Mouse (Mus musculus) heart, embryonic 11.5 days (tissue): ENCODE results near the gene Galp. TPM values are rescaled to one million over a fixed set of nuclear protein-coding genes. Genes with fewer than 3 reads are reported as not detected.
"Not testable (repeated sequence)": the region's sequence is repeated elsewhere in the genome, so short reads cannot be mapped to it uniquely, and the experiment has no call there.

Experiments
- ATAC-seq: fragments of 200-750 bp; cut with Nextera tagmentation; replicated peaks from 2 replicates; pipeline ENCODE4 v1.8.0; 2017; ENCODE audit warnings: moderate library complexity; ENCODE audit not compliant: insufficient number of reproducible peaks, low FRiP score, low TSS enrichment
- H3K27ac ChIP-seq: fragments of 300-500 bp; sonication (generic); 2 replicates; pipeline ENCODE4 v1.5.1; 2014; ENCODE audit warnings: mild to moderate bottlenecking, low read depth, low read length
- H3K27me3 ChIP-seq: fragments of 300-500 bp; sonication (generic); 2 replicates; pipeline ENCODE4 v1.6.1; 2014; ENCODE audit warnings: mild to moderate bottlenecking, low read length, mixed read lengths; ENCODE audit not compliant: control insufficient read depth, insufficient read depth
- H3K36me3 ChIP-seq: fragments of 300-500 bp; sonication (generic); 2 replicates; pipeline ENCODE4 v1.6.1; 2014; ENCODE audit warnings: mild to moderate bottlenecking, low read length, moderate library complexity, mixed read lengths; ENCODE audit not compliant: control insufficient read depth, insufficient read depth
- H3K4me1 ChIP-seq: fragments of 300-500 bp; sonication (generic); 2 replicates; pipeline ENCODE4 v1.6.1; 2014; ENCODE audit warnings: low read length; ENCODE audit not compliant: control insufficient read depth, insufficient read depth
- H3K4me2 ChIP-seq: fragments of 300-500 bp; sonication (generic); 2 replicates; pipeline ENCODE4 v1.6.1; 2014; ENCODE audit warnings: mild to moderate bottlenecking, moderate library complexity
- H3K4me3 ChIP-seq: fragments of 300-500 bp; sonication (generic); 2 replicates; pipeline ENCODE4 v1.5.1; 2014; ENCODE audit warnings: low read depth, low read length
- H3K9ac ChIP-seq: fragments of 300-500 bp; sonication (generic); 2 replicates; pipeline ENCODE4 v1.6.1; 2014; ENCODE audit warnings: mild to moderate bottlenecking, low read depth, low read length, moderate library complexity
- H3K9me3 ChIP-seq: fragments of 300-500 bp; sonication (generic); replicated peaks from 2 replicates; pipeline ENCODE4 v1.6.1; 2016; ENCODE audit warnings: low read length; ENCODE audit not compliant: control insufficient read depth
- WGBS: fragments of 180-500 bp; shearing (Covaris S2); extraction: QIAGEN DNeasy Blood & Tissue Kit; methylation state at CpG from one replicate; pipeline ENCODE4 v1.1.7; 2014; ENCODE audit not compliant: insufficient replicate concordance; 5-methylcytosine and 5-hydroxymethylcytosine counted together
- polyA plus RNA-seq: library from polyadenylated mRNA; unstranded; fragments of >200 nt; fragmentation: Nextera tagmentation; extraction: Ambion mirVana; gene quantifications from 2 replicates; pipeline ENCODE4 v1.2.1, GENCODE M21; 2014

Galp gene
- polyA plus RNA-seq, 1 experiment from 2014 or later: not detected

GRCm38 (mm10) chr7:6171444-6172005, 25.4 kb upstream of the Galp start:
- H3K36me3 ChIP-seq: no peaks in the 10 kb centered on the region
- H3K4me2 ChIP-seq: peak overlapping the region; percentile 93
- H3K27ac ChIP-seq: peak overlapping the region; percentile 78
- peak overlapping the region; percentile 72 for H3K9ac ChIP-seq
- no peaks in the 10 kb centered on the region for H3K9me3 ChIP-seq
- no peaks in the 10 kb centered on the region; the same call in 1 of the 2 replicates for H3K27me3 ChIP-seq
- ATAC-seq: peak; percentile 55; the same call in 1 of the 2 replicates
- H3K4me1 ChIP-seq: peaks cover 7% of the 10 kb centered on the region; the same call in 1 of the 2 replicates
- H3K4me3 ChIP-seq: peak overlapping the region; percentile 75
- WGBS: 1% methylated on average over 24 of the region's 24 CpGs

DNA sequence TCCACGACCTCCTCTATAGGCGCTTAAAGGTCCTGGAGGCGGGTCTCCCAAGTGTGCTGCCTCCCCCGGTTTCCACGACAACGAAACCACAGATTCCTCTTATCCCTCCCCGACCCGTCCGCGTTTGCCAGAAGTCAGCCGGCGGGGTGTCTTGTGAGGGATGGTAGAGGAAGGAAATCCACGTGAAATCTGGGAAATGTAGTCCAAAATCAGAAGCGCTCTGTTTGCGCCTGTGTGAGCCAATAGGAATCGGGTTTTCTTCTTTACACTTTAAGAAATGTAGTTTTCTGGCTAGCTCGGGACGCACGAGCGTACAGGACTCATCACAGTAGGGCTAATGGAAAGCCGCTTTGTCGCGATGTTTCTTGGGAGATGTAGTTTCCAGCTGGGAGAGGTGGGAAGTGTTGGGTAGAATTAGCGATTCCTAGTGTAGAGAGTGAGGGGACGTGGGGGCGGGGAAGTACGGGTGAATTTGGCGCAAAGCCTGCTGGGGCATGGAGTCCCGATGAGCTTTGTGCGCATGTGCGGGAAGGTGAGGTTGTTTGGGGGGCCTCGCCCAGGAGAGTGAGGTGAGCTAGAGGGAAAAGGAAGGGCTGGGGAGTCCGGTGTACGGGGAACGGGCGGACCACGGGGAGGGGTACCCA, 24.8 kb upstream of the Galp start, which contains the start of gene Zfp444:
Gene Zfp444 (plus strand): TSS at position 221 of the 644 bp plus-strand sequence.
- H3K4me2 ChIP-seq: peak within 1 kb of the TSS; percentile 93
- WGBS: under 1% methylated on average over 37 of the region's 37 CpGs
- peak within 1 kb of the TSS; percentile 75 for H3K4me3 ChIP-seq
- ATAC-seq: peak; percentile 91
- H3K36me3 ChIP-seq: no peaks in the 10 kb centered on the region
- peak within 1 kb of the TSS; percentile 78 for H3K27ac ChIP-seq
- peak within 1 kb of the TSS; percentile 86 for H3K9ac ChIP-seq
- H3K27me3 ChIP-seq: no peaks in the 10 kb centered on the region; the same call in 1 of the 2 replicates
- peaks cover 7% of the 10 kb centered on the region; the same call in 1 of the 2 replicates for H3K4me1 ChIP-seq
- no peaks in the 10 kb centered on the region for H3K9me3 ChIP-seq

DNA sequence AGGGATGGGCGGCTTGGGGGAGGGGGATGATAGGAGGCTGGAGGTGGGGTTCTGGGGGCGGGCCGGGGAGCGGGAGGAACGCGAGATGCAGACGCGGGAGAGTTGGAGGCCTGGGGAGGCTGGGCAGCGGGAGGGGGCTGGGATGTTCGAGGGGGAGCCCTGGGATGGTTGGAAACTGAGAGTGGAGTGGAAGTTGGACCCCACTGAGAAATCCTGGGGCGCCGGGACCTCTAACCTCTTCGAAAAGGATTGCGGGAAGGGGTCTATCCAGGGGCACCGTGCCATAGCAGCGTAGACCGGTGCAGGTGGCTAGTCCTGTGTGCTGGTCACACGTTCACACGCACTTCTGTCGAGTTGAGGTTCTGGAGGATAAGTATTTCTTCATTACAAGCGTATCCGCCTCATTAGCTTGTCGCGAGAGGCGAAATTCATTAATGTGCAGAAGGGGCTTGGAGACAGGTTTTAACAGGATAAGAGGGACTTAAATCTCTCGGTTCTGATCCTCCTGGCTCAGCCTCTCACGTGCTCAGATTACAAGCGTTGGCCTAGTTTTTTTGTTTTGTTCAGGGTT, 24.1 kb upstream of the Galp start:
- Histone ChIP-seq H3K27ac (0 out of 2 replicates have a peak overlapping the region, but pooled peaks have one; percentile 78), H3K4me3 (peak overlapping the region; percentile 75), H3K4me2 (peak overlapping the region; percentile 93), H3K27me3 (no peaks in the 10 kb centered on the region; the same call in 1 of the 2 replicates), H3K9me3 (no peaks in the 10 kb centered on the region), H3K36me3 (no peaks in the 10 kb centered on the region), H3K4me1 (peaks cover 7% of the 10 kb centered on the region; the same call in 1 of the 2 replicates), H3K9ac (peak overlapping the region; percentile 86)
- peak; percentile 28 for ATAC-seq
- WGBS: 2% methylated on average over 28 of the region's 28 CpGs

DNA sequence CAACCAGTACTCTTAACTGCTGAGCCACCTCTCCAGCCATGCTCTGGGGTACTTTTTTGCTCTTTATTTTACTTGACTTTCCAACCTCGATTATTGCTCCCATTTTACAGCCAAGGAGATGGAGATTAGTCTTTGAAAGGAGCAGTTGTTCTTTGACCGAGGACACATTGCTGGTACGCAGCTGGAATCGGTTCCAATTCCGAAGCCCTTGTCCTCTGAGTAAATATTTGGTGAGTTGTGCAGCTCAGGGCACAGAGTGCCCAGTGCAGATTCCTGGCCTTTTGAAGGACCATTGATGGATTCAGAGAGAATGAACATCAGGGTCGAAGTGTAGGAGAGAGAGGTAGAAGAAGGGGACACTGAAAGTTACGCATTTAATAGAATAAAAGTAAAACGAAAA, 23.0 kb upstream of the Galp start:
- WGBS: 83% methylated on average over 8 of the region's 8 CpGs
- Histone ChIP-seq H3K9me3 (no peaks in the 10 kb centered on the region), H3K27ac (no peak overlapping the region), H3K4me3 (no peak overlapping the region), H3K36me3 (no peaks in the 10 kb centered on the region), H3K4me2 (no peak overlapping the region), H3K9ac (no peak overlapping the region), H3K4me1 (peaks cover 7% of the 10 kb centered on the region; the same call in 1 of the 2 replicates), H3K27me3 (no peaks in the 10 kb centered on the region)
- no peak for ATAC-seq

- not testable (repeated sequence) for H3K4me2 ChIP-seq, H3K9ac ChIP-seq, H3K27me3 ChIP-seq, H3K4me1 ChIP-seq, H3K9me3 ChIP-seq, H3K4me3 ChIP-seq, H3K36me3 ChIP-seq, H3K27ac ChIP-seq, ATAC-seq
- 72% methylated on average over 9 of the region's 9 CpGs for WGBS
Measured at GRCm38 (mm10) chr7:6174365-6174987, 22.4 kb upstream of the Galp start.

GRCm38 (mm10) chr7:6179013-6179412, 17.9 kb upstream of the Galp start:
- H3K36me3 ChIP-seq: 0 out of 2 replicates have a peak, but pooled peaks cover 3% of the 10 kb centered on the region
- no peak for ATAC-seq
- no peak overlapping the region for H3K27ac ChIP-seq
- no peak overlapping the region for H3K9ac ChIP-seq
- H3K27me3 ChIP-seq: no peaks in the 10 kb centered on the region
- H3K9me3 ChIP-seq: no peaks in the 10 kb centered on the region
- 0 out of 2 replicates have a peak, but pooled peaks cover 3% of the 10 kb centered on the region for H3K4me1 ChIP-seq
- no peak overlapping the region for H3K4me2 ChIP-seq
- H3K4me3 ChIP-seq: no peak overlapping the region

DNA sequence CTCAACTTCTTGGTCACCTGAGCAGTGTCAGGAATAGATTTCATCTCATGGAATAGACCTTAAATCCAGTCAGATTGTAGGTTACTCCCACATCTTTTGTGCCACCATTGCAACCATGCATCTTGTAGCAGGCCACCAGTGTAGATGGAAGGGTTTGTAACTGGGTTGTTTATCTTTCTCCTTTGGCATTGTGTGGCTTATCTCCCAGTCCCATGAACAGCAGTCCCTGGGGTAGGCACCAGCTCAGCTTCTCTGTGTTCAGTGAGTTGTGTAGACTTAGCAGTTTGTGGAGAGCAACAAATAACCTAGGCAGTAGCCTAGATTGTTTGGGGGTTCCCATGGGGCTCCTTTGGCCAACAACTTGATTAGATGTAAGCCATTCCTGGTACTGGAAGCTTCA, 14.0 kb upstream of the Galp start:
- Histone ChIP-seq H3K4me2 (no peak overlapping the region), H3K4me1 (no peaks in the 10 kb centered on the region), H3K9me3 (no peaks in the 10 kb centered on the region), H3K27ac (no peak overlapping the region), H3K9ac (no peak overlapping the region), H3K27me3 (no peaks in the 10 kb centered on the region), H3K4me3 (no peak overlapping the region), H3K36me3 (peaks cover 7% of the 10 kb centered on the region)
- no peak for ATAC-seq

- Histone ChIP-seq H3K9ac (no peak overlapping the region), H3K27ac (no peak overlapping the region), H3K4me1 (no peaks in the 10 kb centered on the region), H3K36me3 (peaks cover 10% of the 10 kb centered on the region), H3K4me2 (no peak overlapping the region), H3K4me3 (no peak overlapping the region), H3K27me3 (no peaks in the 10 kb centered on the region), H3K9me3 (no peaks in the 10 kb centered on the region)
- ATAC-seq: no peak
- 90% methylated on average over 19 of the region's 19 CpGs for WGBS
Measured at GRCm38 (mm10) chr7:6183802-6184201, 13.1 kb upstream of the Galp start.
